8 mouse cellular contexts compared by ENCODE assay signal in genomic region chr7:105581094-105581703, GRCm38 (mm10). TPM values are rescaled to one million over a fixed set of nuclear protein-coding genes. Genes with fewer than 3 reads are reported as not detected.
DNase-seq lines count a peak whose midpoint lies in the region; ATAC-seq and TF ChIP-seq lines count a peak whose summit lies in the region.

Gene Apbb1, minus strand, starts transcription at chr7:105581653.

- TF ChIP-seq CTCF in C2C12 (IDR thresholded peaks at IDR 0.05; ENCODE audit: control insufficient read depth, insufficient read depth, insufficient read length) = no peak
- no peak for TF ChIP-seq CTCF in bone marrow macrophage, adult 2 months (IDR thresholded peaks at IDR 0.05; ENCODE audit: low read depth, low read length)
- no peak for TF ChIP-seq CTCF in embryonic fibroblast, embryonic 13.5 days (IDR thresholded peaks at IDR 0.05; ENCODE audit: borderline replicate concordance, insufficient read depth, low read length)

- WGBS in limb, embryonic 14.5 days = 2% methylated on average over 19 of the region's 54 CpGs
- under 1% methylated on average over 41 of the region's 54 CpGs for WGBS in midbrain, embryonic 15.5 days

- H3K4me2 ChIP-seq in limb, embryonic 14.5 days (replicated peaks; ENCODE audit: low read depth, low read length, severe bottlenecking) = peak within 1 kb of the TSS; percentile 73
- peak within 1 kb of the TSS; percentile 65 for H3K4me2 ChIP-seq in midbrain, embryonic 15.5 days

- no peaks in the 10 kb centered on the region for H3K4me1 ChIP-seq in bone marrow macrophage, adult 2 months (ENCODE audit: control insufficient read depth, insufficient read depth, low read length)
- H3K4me1 ChIP-seq in embryonic fibroblast, embryonic 13.5 days (ENCODE audit: control insufficient read depth, insufficient read depth, low read length) = no peaks in the 10 kb centered on the region
- peaks cover 10% of the 10 kb centered on the region for H3K4me1 ChIP-seq in limb, embryonic 14.5 days (ENCODE audit: control insufficient read depth, insufficient read depth, low read length)
- H3K4me1 ChIP-seq in midbrain, embryonic 15.5 days = peaks cover 39% of the 10 kb centered on the region

- peak within 1 kb of the TSS; percentile 74 for H3K9ac ChIP-seq in limb, embryonic 14.5 days (ENCODE audit: low read depth, low read length, severe bottlenecking)
- peak within 1 kb of the TSS; percentile 95 for H3K9ac ChIP-seq in midbrain, embryonic 15.5 days

- TF ChIP-seq POLR2A in bone marrow macrophage, adult 2 months (IDR thresholded peaks at IDR 0.05; ENCODE audit: borderline replicate concordance, low read depth, low read length) = no peak
- TF ChIP-seq POLR2A in embryonic fibroblast, embryonic 13.5 days (IDR thresholded peaks at IDR 0.05; ENCODE audit: low read depth, low read length) = peak; percentile 57
- TF ChIP-seq POLR2A in limb, embryonic 14.5 days (IDR thresholded peaks at IDR 0.05; ENCODE audit: borderline replicate concordance, extremely low read depth, insufficient read depth, insufficient read length) = 0 out of 2 replicates have a peak, but pooled peaks have one; percentile 52

- H3K27ac ChIP-seq in bone marrow macrophage, adult 2 months (ENCODE audit: insufficient read depth, low read depth, low read length) = no peak within 1 kb of the TSS
- H3K27ac ChIP-seq in embryonic fibroblast, embryonic 13.5 days (ENCODE audit: insufficient read depth, low read length) = no peak within 1 kb of the TSS
- H3K27ac ChIP-seq in limb, embryonic 14.5 days (replicated peaks; ENCODE audit: low read depth, low read length) = peak within 1 kb of the TSS; percentile 68; the same call in 1 of the 2 replicates
- peak within 1 kb of the TSS; percentile 99 for H3K27ac ChIP-seq in midbrain, embryonic 15.5 days

- H3K4me3 ChIP-seq in C2C12 (ENCODE audit: insufficient read depth, poor library complexity, severe bottlenecking) = peak within 1 kb of the TSS; percentile 49
- peak within 1 kb of the TSS; percentile 62 for H3K4me3 ChIP-seq in bone marrow macrophage, adult 2 months (ENCODE audit: insufficient read depth, low read length)
- H3K4me3 ChIP-seq in embryonic fibroblast, embryonic 13.5 days (ENCODE audit: insufficient read depth, low read length) = peak within 1 kb of the TSS; percentile 71
- H3K4me3 ChIP-seq in limb, embryonic 14.5 days (replicated peaks; ENCODE audit: low read length) = peak within 1 kb of the TSS; percentile 83
- H3K4me3 ChIP-seq in midbrain, embryonic 15.5 days = peak within 1 kb of the TSS; percentile 92

- peak; percentile 68 for DNase-seq in heart, adult 8-10 months (ENCODE audit: low spot score)
- peak; percentile 53 to 60 for DNase-seq in kidney, adult 8-10 months
- peak; percentile 54 for DNase-seq in limb, embryonic 14.5 days (ENCODE audit: low spot score)
- peak; percentile 35 to 63 for DNase-seq in spleen, adult 18-20 months

- no peaks in the 10 kb centered on the region for H3K79me2 ChIP-seq in C2C12 (ENCODE audit: control insufficient read depth, insufficient read depth)

- peak; percentile 96 for ATAC-seq in limb, embryonic 14.5 days (ENCODE audit: low FRiP score, low read depth)
- peak; percentile 95 for ATAC-seq in midbrain, embryonic 15.5 days (replicated peaks)

- H3K36me3 ChIP-seq in C2C12 (ENCODE audit: control insufficient read depth, insufficient read depth) = no peaks in the 10 kb centered on the region
- H3K36me3 ChIP-seq in limb, embryonic 14.5 days (ENCODE audit: control insufficient read depth, insufficient read depth, low read length) = no peaks in the 10 kb centered on the region
- no peaks in the 10 kb centered on the region for H3K36me3 ChIP-seq in midbrain, embryonic 15.5 days (replicated peaks)

- peak within 1 kb of the TSS; percentile 59 for H3ac ChIP-seq in C2C12 (ENCODE audit: control insufficient read depth, insufficient read length, low read depth)

- no peaks in the 10 kb centered on the region for H3K27me3 ChIP-seq in C2C12 (ENCODE audit: control insufficient read depth, insufficient read depth, insufficient read length)
- H3K27me3 ChIP-seq in limb, embryonic 14.5 days (ENCODE audit: control insufficient read depth, insufficient read depth, low read length) = no peaks in the 10 kb centered on the region
- H3K27me3 ChIP-seq in midbrain, embryonic 15.5 days (replicated peaks) = no peaks in the 10 kb centered on the region

- no peaks in the 10 kb centered on the region for H3K79me3 ChIP-seq in C2C12 (ENCODE audit: low read depth)

- no peaks in the 10 kb centered on the region for H3K9me3 ChIP-seq in limb, embryonic 14.5 days (ENCODE audit: control insufficient read depth, low read length)
- H3K9me3 ChIP-seq in midbrain, embryonic 15.5 days = no peaks in the 10 kb centered on the region

TF ChIP-seq in C2C12, 6 proteins besides CTCF, POLR2A, EP300 and RAD21:
- TF ChIP-seq MAX (IDR thresholded peaks at IDR 0.05) (peak; percentile 16), USF1 (IDR thresholded peaks at IDR 0.05; ENCODE audit: low read depth) (no peak), MYOG (IDR thresholded peaks at IDR 0.05; ENCODE audit: control insufficient read depth, extremely low read depth, insufficient read length) (no peak), FOSL1 (IDR thresholded peaks at IDR 0.05; ENCODE audit: insufficient read depth, low read length, poor library complexity, severe bottlenecking) (no peak)

RNA-seq across cellular contexts. Expression of gene Apbb1, which starts in this region (rescaled TPM):
- 22.4 TPM for polyA plus RNA-seq in C2C12 (2012; fragmentation: generic; extraction: Trizol)
- polyA plus RNA-seq in bone marrow macrophage, adult 2 months (2012; ENCODE audit: insufficient read depth, insufficient read length, missing spikeins) = 0.52 and 1.1 TPM in 2 replicates
- 10.9 and 11.2 TPM in 2 replicates for polyA plus RNA-seq in embryonic fibroblast, embryonic 13.5 days (2011; ENCODE audit: insufficient read length, low read depth, missing spikeins)
- total RNA-seq in heart, adult 8-10 months (2022) = 100 to 1,000 TPM; 118 to 143 (median 136) TPM
- 55.1 and 80.3 TPM in 2 replicates for polyA plus RNA-seq in limb, embryonic 14.5 days (2012; rRNA removed)
- polyA plus RNA-seq in limb, embryonic 14.5 days (2014; fragmentation: Nextera tagmentation; extraction: Ambion mirVana) = 30.3 and 34.5 TPM in 2 replicates
- polyA plus RNA-seq in midbrain, embryonic 15.5 days (2015; fragmentation: Nextera tagmentation; extraction: Ambion mirVana) = 319 and 325 TPM in 2 replicates

Comparison
In these comparisons a context has a peak if more than half of its experiments do, and no peak if none do; other contexts are left out.
1. H3K27ac ChIP-seq: peak in limb, embryonic 14.5 days (single experiment) and midbrain, embryonic 15.5 days (single experiment); none in bone marrow macrophage, adult 2 months (single experiment) and embryonic fibroblast, embryonic 13.5 days (single experiment).
2. Peak in every context shown above with its lines, with median percentiles within 50 percentile points of each other: H3K4me3 ChIP-seq and DNase-seq.